Mouse (Mus musculus): ENCODE measurements at regions not wholly inside any gene's neighbourhood (a gene's known extent, or its start where the extent isn't known, plus 50 kb on each side); places are given as distances from the start of the nearest gene placed in this dataset.

DNA sequence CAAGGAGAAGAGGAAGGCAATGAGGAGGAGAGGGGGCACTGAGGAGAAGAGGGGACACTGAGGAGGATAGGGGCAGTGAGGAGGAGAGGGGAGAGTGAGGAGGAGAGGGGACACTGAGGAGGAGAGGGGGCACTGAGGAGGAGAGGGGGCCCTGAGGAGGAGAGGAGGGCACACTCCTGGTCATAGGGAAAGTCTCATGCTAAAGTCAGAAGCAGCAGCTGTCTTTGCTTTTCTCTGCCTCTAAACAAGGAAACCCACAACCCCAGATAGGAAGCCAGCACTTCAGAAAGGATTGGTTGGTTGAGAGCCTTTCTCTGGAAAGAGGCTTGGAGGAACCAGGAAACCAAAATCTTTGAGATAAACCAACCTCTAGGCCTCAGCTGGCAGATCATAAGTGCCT, 94.3 kb upstream of the Pgrmc2 start:
- DNase-seq (ENCODE audit: low spot score) = no peak

DNA sequence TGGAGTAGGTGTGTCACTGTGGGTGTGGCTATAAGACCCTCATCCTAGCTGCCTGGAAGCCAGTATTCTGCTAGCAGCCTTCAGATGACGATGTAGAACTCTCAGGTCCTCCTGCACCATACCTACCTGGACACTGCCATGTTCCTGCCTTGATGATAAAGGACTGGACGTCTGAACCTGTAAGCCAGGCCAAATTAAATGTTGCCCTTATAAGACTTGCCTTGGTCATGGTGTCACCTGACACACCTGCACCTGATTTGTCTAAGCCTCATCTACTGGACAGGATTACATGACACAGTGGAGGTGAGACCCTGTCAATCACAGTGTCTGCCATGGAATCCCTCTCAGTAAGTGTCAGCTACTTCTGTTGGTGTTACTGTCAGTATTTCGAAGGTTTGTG, 92.5 kb upstream of the Pgrmc2 start:
- no peak for DNase-seq (ENCODE audit: low spot score)

DNA sequence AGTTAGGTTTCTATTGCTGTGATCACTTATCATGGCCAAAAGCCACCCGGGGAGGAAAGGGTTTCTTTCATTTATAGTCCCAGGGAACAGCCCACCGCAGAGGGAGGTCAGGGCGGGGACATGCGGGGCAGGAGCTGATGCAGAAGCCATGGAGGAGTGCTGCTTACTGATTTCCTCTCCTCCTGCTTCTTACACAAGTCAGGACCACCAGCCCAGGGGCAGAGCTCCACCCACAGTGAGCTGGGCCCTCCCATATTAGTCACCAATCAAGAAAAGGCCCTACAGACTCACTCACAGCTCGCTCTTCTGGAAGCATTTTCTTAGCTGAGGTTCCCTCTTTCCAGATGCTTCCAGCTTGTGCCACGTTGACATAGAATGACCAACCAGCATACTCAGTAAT, 90.7 kb upstream of the Pgrmc2 start:
- DNase-seq (ENCODE audit: low spot score) = no peak

DNA sequence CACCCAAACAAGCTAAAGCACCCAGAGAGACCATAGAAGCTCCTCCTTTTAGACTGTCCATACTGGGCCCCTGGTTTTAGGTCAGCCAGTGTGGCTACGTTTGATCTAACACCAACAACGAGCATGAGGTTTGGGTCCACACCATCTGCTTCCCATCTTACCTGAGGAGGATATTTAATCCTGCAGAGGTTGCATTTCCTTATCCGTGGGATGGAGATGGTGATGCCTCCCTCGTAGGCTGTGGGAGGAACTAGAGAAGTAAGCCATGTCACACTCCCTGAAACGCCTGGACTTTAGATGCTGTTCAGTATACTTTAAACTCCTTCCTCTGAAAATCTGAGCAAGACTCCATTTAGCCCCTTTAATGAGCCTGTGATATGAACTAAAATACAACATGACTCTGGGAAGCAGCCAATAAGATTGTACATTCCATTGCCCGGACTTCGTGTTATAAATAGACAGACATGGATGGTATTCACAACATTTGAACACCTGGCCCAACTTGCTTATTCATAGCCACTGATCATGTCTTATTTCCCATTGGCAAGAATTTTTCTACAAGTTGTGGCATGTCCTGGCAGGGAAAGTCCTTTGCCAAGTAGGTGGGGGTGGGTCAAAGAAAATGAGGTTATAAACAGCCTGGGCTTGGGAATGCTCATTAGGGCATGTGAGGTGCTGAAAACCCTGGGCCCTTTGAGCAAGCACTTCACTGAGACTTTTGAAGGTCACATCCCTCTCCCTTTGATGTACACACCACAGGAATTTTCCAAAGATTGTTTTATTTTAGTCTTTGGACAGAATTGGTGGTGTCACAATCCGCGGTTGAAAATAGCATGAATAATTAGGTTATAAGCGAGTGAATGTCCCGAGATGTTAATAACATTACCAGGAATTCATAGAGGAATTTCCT, 89.7 kb upstream of the Pgrmc2 start:
- DNase-seq (ENCODE audit: low spot score) = no peak

DNA sequence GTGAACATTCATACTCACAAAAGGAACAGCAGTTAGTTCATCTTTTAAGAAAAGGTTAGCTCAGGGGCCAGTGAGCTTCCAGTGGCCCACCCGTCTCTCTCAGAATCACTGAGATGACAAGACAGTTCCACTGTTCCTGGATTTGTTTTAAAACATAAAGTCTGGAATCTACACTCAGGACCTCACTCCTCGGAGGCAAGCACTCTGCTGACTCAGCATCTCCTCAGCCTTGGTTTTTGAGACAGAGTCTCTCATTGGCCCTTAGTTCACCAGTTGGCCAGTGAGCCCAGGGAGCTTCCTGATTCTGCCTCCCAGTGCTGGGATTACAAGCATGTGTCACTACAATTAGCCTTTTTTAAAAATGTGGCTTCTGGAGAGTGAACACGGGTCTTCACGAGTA, 88.9 kb upstream of the Pgrmc2 start:
- no peak for DNase-seq (ENCODE audit: low spot score)

DNA sequence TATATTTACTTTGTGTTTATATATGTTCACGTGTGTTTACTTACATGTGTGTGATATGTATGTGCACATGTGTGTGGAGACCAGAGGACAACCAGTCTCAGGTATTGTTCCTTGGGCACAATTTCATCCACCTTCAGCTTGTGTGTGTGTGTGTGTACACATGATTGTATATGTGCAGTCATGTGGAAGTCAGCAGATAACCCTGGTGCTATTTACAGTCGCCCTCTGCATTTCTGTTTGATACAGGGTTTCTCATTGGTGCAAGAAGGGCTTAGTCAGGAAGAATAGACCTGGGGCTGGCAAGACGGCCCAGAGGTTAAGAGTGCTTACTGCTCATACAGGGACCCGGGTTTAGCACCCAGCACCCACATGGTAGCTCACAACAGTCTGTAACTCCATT, 88.5 kb upstream of the Pgrmc2 start:
- DNase-seq (ENCODE audit: low spot score) = no peak

DNA sequence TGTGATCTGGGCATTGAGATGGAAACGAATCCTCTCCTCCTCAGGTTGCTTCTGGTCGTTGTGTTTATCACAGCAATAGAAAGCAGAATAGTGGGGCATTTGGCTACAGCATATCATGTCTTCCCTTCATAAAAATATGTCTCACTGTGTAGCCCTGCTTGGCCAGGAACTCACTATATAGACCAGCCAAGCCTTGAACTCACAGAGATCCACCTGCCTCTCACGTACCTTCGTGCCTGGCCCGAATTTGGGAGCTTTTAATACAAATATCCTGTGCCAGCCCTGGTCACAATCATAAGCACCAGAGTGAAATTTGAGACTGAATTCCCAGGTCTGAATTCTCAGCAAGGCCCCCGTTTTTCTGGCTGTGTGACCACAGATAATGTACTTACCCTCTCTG, 87.7 kb upstream of the Pgrmc2 start:
- no peak for DNase-seq (ENCODE audit: low spot score)

DNA sequence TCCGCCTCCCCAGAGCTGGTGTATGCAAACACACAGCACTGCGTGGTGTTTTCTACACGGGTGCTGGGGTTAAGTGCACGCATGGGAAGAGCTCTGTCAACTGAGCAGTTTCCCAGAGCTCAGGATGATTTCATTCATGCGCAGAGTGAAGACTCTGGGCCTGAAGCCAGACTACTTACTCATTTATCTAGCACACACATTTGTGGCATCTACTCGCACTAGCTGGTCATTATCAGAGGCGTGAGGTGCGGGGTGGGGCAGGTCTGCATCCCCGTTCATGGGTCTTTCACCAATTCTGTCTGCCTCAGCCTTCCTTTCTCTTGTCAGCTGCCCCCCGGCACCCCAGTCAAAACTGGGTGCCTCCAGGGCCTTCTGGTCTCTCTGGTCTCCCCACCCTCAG, 86.6 kb upstream of the Pgrmc2 start:
- DNase-seq (ENCODE audit: low spot score) = no peak

DNA sequence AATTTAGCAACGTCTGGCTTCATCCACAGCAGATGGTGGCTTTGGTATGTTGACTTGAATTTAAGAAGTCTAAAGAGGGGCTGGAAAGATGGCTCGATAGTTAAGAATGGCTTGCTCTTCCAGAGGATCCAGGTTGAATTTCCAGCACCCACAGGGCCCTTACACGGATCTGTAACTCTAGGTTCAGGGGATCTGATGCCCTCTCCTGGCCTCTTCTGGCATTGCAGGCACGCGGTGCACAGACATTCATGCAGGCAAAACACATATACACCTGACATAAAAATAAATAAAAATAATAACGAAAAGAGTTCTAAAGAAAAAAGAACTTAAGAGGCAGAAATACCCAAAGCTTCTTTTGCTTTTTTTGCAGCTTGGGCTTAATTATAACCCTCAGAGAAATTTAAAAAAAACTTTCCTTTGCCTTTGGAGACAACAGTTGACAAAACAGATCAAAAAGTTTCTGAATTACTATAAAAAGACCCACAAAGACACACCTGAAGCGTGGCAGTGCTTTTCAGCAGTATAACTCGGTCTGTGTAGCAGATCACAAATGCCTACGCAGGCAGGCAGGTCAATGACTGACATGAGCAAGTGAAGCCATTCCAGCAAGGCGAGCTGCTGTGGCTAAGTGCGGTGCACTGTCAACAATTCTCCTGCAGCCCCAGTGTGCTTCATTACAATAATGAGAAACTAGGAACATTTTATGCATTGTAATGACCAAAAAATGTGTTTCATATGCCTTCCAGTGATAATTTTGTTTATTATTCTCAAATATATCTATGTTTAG, 85.5 kb upstream of the Pgrmc2 start:
- no peak for DNase-seq (ENCODE audit: low spot score)

DNA sequence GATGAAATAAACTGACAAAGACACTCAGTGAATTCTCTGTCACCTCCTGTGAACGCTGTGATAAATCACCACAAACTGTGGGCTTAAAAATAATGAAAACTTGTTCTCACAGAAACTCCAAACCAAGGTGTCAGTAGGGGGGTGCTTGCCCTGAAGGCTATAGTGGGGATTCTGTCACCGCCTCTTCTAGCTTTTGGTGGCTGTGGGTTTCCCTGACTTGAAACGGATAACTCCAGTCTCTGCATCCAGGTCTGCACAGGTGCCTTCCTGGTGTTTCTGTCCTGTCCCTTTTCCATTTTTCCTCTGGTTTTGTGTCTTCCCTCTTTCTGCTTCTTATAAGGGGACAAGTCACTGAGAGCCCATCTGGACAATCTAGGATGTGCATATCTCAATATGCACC, 84.6 kb upstream of the Pgrmc2 start:
- DNase-seq (ENCODE audit: low spot score) = no peak

DNA sequence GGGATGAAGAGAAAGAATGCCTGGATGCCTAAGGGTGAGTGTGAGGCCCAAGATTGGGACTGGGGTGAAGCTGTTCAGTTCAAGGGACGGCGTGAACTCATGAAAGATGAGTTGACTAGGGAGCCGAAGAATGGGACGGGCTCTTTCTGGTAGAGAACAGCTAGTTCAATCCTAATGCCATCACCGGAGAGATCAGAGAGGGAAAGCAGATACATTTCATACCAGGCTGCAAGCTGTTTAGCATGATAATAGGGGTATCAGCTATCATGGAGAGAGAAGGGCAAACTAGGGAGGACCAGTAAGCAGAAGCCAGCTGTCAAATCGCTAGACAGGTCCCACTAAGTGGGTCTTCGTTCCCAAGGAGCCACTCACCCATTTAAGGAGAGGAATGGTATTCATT, 81.9 kb upstream of the Pgrmc2 start:
- no peak for DNase-seq (ENCODE audit: low spot score)

DNA sequence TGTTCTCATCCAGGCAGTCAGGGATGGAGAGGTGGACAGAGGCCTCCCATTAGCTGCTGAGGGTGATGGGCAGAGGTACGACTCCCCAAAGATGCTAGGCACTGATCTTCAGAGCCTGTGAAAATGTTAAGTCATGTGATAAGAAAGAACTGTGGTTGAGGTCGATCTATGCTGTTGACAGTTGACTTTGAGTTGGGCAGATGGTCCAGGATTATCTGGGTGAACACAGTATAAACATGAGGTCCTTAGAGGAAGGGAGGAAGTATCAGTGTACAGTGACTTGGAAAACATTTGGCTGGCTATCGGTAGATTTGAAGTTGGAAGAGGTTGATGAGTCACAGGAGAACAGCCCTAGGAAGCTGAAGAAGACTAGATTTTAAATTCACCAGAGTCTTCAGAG, 80.9 kb upstream of the Pgrmc2 start:
- no peak for DNase-seq (ENCODE audit: low spot score)

DNA sequence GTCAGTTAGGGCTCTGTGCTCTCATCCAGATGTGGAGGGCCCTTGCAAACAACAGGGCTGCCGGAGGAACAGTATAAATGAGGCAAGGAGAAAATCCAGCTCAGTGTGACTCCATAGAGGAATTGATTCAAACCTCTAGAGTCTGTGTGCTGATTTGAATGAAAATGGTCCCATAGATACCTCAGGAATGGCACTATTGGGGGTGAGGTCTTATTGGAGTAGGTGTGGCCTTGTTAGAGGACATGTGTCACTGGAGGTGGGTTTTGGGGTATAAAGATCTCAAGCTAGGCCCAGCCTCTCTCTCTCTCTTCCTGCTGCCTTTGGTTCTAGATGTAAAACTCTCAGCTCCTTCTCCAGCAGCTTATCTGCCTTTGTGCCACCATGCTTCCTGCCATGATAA, 79.7 kb upstream of the Pgrmc2 start:
- DNase-seq (ENCODE audit: low spot score) = no peak

DNA sequence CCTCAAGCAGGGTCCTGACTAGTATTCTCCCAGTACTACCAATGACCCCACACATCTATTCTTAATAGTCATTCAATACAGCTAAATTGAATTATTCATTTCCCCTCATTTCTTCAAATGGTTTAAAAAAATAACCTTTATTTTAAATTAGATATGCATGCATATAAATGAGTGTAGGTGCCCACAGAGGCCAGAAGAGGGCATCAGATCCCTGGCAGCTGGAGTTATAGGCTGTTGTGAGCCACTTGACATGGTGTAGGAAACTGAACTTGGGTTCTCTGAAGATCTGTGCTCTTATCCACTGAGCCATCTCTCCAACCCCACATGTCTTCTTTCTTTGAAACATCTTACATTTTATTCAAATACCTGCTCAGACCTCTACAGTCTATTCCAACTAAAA, 77.8 kb upstream of the Pgrmc2 start:
- DNase-seq (ENCODE audit: low spot score) = no peak

DNA sequence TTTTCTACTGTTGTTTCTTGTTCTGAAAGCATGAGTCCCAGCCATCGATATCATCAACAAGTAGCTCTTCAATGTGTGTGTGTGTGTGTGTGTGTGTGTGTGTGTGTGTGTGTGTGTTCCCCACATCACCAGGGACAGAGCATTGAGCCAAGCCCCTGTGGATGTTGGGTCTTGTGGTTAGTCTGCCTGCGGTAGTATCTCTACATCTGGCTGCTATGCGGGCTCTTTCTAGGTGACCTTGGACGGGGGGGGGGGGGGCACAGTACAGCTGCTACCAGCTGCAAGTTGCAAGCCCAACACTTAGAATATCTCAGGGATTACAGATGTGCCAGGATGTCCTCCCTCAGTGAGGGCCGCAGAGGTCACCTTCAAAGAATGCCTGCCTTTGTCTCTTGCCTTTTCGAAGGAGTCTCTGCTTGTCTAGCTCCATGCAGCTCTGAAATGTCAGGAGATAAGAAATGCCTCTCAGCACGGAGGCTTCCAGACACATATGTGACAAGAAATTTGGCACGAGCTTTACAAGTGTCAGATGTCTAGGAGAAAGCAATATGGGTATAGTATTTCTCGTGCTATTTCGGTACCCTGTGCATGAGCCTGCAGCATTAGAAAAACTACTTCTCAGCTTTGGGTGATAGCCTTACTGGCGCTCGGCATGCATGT, 75.6 kb upstream of the Pgrmc2 start:
- DNase-seq (ENCODE audit: low spot score) = no peak

DNA sequence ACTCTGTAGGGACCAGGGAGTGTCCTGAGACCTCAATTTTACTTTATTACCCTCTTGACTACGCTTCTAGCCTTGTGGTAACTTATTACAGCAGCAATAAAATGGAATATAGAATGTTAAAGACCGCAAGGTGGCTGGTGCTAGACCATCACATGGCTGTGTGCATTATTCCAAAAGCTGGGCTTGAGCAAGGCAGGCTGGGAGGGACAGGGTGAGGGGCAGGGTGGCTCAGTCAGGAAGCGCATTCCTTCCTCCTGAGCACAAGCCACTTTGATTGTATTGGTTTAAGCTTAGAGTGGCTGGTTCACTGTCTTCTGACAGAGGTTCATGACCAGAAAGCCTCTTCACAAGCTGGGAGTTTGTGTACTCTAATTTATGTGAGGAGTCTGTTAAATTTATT, 74.6 kb upstream of the Pgrmc2 start:
- DNase-seq (ENCODE audit: low spot score) = no peak

DNA sequence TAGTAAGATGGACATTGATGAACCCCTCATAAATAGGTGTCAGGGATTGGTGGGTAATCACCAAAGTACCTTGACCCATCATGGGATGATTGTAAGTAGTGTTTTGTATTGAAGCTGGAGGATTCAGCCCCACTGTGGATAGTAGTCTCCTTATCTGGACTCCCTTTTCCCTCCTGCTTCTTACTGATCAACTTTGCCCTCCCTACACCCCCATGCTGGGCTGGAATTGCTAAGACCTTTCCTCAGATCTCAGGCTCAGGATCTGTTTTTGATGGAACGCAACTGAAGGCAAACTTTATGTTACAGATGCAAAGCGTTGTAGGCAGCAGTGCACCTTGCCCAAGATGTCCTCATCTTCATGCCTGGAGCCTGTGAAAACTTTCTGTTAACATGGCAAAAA, 73.7 kb upstream of the Pgrmc2 start:
- no peak for DNase-seq (ENCODE audit: low spot score)

DNA sequence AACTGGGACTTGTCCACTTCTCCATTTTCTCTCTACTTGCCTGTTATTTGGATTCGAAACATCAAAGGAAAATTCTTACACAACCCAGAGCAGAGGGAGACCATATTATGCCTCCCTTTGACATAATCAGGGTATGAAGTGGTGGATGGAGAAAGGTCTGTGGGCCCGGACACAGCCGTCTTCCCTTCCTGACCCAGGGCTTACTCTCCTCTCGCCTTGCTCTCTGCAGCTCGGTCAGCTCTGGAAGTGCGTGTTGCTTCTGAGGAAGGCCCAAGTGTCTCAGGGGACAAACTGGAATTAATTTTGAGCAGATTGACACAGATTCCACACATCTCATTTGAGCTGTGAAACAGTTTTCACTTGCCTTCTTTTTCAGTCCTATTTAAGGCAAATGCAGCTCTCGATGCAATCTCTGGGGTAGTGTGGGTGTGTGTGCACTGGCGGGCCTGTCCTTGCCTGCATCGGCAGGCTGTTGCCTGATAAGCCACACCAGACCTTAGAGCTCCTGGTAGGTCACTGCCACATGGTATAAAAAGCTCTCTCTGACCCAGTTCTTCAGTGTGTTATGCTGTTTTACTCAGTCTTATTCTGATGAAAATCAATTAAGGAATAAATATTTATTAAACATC, 72.4 kb upstream of the Pgrmc2 start:
- DNase-seq (ENCODE audit: low spot score) = peak; percentile 40

DNA sequence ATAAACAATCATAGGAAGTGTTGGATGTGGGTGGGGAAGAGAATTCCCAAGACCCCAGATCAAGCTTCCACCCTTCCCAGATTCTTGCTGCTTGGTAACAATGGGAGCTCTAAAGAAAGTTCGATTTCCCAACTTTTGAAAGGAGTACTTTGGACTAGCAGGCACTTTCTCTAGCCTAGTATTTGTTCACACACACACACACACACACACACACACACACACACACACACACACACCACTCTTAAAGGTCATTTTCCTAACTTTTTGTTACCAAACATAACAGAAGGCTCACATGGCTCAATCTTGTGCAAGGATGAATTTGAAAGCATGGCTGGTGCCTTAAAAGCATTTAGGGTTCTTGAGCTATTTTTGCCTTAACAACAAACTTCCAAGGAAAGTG, 71.6 kb upstream of the Pgrmc2 start:
- DNase-seq (ENCODE audit: low spot score) = no peak

DNA sequence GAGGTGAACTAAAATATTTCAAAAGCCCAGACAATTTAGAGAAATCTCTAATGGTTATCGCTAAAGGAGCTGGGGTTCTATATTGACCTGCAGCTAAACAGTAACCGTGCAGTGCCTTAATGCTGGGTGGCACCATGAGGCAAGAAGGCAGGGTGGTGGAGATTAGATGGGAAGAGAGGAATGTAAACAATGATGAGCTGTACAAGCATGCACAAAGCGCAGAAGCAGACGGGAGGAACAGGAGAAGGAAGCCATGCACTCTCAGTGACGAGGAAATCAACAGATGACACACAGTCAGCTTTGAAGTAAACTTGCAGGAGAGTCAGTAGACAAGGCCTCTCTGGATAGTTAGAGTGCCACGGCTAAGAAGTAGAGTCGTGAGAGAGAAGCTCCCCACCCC, 69.1 kb upstream of the Pgrmc2 start:
- no peak for DNase-seq (ENCODE audit: low spot score)

DNA sequence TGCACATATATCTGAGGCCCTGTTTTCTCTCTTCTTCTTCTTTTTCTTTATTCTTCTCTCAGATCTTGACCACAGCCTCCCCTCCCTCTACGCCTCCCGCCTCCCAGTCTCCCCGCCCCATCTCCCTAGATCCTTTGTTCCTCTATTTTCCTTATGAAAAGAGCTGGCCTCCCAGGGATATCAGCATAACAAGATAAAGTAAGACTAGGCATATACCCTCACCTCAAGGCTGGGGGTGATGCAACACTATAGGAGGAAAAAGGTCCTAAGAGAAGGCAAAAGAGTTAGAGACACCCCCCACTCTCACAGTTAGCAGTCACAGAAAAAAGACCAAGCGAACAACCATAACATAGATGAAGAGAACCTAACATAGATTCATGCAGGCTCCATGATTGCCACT, 57.5 kb upstream of the Pgrmc2 start:
- no peak for DNase-seq (ENCODE audit: low spot score)

DNA sequence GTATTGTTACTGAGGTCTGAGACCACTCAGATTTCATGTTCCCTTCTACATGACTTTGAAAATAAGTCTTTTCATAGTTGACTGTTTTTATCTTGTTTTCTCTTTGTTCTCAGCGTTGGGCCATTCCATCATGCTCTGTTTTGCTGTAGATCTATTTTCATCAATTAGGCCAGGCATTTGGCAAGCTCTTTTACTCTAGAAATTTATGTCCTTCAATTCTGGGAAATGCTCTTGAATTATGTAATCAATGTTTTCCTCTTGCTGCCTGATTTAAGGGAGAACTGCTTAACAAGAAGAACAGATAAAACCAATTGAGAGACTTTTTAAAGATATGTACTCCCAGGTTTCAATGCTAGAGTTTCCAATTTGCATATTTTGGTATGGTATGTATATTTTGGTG, 55.1 kb upstream of the Pgrmc2 start:
- DNase-seq (ENCODE audit: low spot score) = no peak

DNA sequence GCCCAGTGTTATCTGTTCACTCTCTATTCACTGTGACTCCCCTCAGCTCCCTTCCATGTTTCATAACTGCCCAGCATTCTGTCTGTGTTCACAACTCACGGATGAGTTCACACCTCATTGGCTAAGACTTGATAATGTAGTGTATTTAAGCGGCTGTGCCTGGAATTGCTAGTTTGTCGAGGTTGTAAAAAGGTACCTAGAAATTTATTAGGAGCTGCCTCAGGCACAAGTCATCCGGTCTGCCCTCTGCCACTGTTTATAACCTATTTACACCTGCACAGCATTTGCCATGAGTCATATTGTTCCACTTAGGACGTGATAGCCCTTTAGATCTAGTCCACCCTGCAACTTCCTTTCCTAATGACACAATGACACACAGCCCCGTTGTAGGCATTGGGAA, 50.0 kb upstream of the Pgrmc2 start:
- no peak for DNase-seq (ENCODE audit: low spot score)
